Mouse (Mus musculus): ENCODE results near the gene Ifnar1.
"Not testable (repeated sequence)": the region's sequence is repeated elsewhere in the genome, so short reads cannot be mapped to it uniquely, and the experiment has no call there.

Ifnar1 gene

DNA sequence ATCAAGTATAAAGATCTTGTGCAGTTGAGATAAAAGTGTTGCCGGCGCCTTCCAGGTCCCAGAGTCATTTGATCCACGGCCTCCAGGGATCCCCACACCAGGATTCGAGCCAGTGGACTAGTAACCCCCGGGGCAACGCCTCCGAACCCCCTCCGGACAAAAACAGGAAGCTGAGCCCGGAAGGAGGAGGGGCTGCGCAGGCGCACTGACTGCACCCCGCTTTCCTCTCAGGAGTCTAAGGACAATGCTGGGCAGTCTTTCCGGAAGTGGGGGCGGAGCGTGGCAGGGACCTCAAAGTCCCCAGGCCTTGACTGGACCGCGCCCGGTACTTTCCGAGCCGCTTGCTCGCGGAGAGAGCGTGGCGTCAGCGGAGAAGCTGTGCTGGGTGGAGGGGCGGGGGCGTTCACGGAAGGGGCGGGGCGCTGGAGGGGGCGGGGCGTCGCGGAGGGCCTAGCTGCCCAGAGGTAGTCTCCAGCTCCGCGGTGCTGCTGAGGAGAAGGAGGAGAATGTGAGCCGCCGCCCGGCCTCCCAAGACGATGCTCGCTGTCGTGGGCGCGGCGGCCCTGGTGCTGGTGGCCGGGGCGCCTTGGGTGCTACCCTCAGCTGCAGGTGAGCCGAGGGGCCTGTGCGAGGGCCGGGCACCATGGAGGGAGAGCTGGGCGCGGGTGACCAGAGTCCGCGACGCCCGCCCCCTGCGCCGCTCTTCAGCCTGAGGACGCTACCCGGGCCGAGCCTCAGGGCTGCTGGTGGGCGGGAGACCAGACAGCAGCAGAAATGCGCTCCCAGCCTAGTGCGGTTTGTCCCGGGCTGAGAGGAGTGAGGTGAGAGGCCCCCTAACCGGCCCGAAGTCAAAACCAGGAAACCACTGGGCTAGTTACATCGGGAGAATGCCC is at the start of gene Ifnar1:
Gene Ifnar1 (plus strand): TSS at position 431 of the 893 bp plus-strand sequence.
- in situ Hi-C loops (cut with MseI, MboI) = no loop called here

GRCm38 (mm10) chr16:91438081-91438480 is 47.0 kb upstream of the Ifnar1 start:
- in situ Hi-C loops (cut with MseI, MboI) = no loop called here

- in situ Hi-C loops (cut with MseI, MboI) = not testable (repeated sequence)
Measured at GRCm38 (mm10) chr16:91438599-91438998, 46.4 kb upstream of the Ifnar1 start.

DNA sequence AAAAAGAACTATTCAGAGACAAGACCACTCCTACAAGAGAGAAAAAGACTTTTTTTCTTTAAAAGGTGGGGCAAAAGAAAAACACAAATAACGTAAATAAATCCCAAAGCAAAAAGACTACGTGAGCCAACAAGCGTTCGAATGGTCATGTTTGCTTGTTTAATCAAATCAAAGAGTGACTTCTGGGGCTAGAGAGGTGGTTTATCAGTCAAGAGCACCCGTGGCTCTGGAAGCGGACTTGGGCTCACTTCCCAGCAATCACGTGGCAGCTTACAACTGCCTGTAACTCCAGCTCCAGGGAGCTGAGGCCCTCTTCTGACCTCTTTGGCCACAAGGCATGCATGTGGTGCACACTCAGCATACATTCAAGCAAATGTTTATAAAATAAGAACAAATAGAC is 43.7 kb upstream of the Ifnar1 start:
- in situ Hi-C loops (cut with MseI, MboI) = no loop called here

GRCm38 (mm10) chr16:91441811-91442240 is 43.2 kb upstream of the Ifnar1 start:
- in situ Hi-C loops (cut with MseI, MboI) = no loop called here

DNA sequence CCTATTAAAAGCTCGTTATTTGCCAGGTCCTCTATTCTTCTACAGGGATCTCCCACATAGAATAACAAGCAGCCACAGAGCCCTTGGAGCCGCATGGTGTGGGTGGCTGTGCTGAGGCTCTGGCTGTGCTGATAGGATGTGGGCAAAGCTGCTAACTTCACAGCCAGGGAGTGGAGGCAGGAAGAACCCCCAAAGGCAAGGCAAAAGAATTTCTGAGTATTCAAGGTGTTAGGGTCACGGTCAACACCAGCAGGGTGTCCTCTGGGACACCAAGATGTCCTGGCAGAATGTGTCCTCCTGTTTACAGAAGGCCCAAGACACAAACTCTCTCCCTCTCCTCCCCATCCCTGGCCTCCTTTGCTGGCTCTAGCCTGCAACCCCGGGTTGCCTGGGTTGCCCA is 42.6 kb upstream of the Ifnar1 start:
- in situ Hi-C loops (cut with MseI, MboI) = no loop called here

- in situ Hi-C loops (cut with MseI, MboI) = no loop called here
Measured at GRCm38 (mm10) chr16:91443211-91443611, 41.8 kb upstream of the Ifnar1 start.

DNA sequence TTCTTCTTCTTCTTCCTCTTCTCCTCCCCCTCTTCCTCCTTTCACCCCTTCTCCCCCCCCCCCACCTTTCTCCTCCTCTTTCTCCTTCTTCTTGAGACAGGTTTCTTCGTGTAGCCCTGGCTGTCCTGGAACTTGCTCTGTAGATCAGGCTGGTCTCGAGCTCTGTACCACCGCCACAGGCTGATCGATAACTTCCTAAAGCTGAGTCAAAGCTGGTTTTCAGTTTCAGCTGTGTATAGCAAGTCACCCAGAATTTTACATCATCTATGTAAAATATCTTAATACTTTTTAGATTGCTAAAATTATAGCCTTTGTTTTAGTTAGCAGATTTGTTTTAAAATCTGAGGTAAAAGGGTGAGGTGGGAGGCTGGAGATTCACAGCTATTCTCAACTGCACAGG is 40.2 kb upstream of the Ifnar1 start:
- in situ Hi-C loops (cut with MseI, MboI) = no loop called here

GRCm38 (mm10) chr16:91445566-91445965 is 39.5 kb upstream of the Ifnar1 start:
- in situ Hi-C loops (cut with MseI, MboI) = no loop called here

- in situ Hi-C loops (cut with MseI, MboI) = no loop called here
Measured at GRCm38 (mm10) chr16:91446778-91447511, 38.1 kb upstream of the Ifnar1 start.

GRCm38 (mm10) chr16:91447512-91447900 is 37.5 kb upstream of the Ifnar1 start:
- in situ Hi-C loops (cut with MseI, MboI) = no loop called here

GRCm38 (mm10) chr16:91448088-91448487 is 37.0 kb upstream of the Ifnar1 start:
- in situ Hi-C loops (cut with MseI, MboI) = no loop called here

GRCm38 (mm10) chr16:91448895-91449294 is 36.1 kb upstream of the Ifnar1 start:
- in situ Hi-C loops (cut with MseI, MboI) = no loop called here

GRCm38 (mm10) chr16:91450137-91451064 is 34.6 kb upstream of the Ifnar1 start:
- in situ Hi-C loops (cut with MseI, MboI) = no loop called here

DNA sequence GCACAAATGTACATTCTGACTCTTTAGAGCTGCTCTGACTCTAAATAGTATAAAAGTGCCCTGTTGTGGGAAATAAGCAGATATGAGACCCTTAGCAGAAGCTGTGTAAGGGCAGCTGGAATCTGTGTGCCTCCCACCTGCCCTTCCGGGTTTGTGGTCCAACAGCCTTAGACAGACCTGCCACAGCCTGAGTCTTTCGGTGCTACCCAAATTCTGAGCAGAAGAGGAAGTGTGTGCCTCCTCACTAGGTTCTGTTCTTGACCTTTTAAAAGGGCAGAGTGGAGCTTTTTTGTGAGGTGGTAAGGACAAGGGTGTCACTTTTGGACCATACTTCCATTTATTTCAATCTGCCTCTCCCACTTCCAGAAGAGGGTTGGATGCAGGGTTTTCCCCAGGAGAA is 33.1 kb upstream of the Ifnar1 start:
- in situ Hi-C loops (cut with MseI, MboI) = no loop called here

DNA sequence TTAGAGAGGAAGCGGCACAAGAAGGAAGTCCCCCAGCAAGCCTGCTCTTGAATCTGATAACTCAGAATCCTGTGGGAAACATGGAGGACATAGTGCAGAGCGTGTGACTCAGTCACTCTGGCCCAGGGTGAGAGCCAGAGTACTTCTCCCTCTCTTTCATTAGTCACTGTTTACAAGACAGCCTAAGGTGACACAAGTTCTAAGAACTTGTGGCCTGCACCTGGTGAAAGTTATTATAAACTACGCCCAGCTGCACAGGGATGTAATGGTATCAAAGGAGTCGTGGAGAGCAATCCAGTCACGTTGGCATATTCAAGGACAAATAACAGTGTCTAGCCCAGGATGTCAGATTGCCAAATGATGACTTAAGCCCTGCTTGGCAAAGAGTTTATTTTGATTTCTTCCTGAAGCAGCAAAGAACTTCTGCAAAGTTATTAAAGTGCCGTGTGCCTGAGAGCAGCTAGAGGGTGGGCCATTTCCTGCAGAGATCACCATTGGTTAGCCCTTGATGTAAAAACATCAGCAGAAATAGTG is 32.6 kb upstream of the Ifnar1 start:
- in situ Hi-C loops (cut with MseI, MboI) = no loop called here

DNA sequence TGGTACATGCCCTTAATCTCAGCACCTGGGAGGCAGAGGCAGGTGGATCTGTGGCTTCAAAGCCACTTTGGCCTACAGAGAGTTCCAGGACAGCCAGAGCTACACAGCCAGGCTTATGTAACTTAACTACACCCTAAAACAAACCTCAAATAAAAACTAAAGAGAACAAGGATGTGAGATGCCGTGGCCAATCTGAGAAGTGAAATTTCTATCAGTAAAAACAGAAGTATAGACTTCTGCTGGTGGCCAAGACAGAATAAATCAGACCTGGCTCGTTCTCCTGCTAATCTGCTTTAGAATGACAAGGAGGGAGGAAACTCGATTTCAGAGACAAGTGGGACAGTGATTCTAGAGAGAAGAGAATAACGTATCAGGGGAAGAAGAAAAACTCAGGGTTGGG is 29.2 kb upstream of the Ifnar1 start:
- in situ Hi-C loops (cut with MseI, MboI) = no loop called here

DNA sequence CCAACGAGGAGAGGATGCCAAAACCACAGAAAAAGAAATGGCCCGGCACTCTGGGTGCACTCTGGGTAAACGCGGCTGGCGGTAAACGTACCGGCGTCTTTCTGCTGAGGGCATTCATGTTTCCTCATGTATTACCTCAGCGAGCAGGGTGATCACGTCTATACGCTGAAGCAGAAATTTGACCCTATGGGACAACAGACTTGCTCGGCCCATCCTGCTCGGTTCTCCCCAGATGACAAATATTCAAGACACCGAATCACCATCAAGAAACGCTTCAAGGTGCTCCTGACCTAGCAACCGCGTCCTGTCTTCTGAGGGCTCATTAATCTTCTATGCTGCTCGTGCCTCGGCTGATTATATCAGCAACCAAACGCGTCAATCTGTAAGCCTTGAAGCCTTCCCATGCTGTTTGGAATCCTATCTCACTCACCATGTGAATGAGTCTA is 26.7 kb upstream of the Ifnar1 start:
- in situ Hi-C loops (cut with MseI, MboI) = no loop called here

DNA sequence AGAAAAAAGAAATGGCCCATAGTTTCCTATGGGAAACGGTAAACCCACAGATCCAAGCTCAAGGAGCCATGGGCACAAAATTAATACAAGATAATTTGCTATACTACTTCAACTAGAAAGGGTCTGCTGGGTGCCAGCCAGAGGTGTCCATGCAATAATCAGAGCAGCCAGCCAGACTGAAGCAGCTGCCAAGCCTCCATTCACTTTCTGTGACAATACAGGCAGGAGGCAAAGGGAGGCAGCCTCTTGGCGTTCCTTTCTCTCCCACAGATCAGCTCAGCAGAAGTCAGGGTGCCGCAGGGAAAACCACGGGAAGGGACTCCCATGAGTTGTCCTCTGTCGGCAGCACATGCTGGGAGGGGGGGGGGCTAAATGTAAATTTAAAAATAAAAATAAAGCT is 26.1 kb upstream of the Ifnar1 start:
- in situ Hi-C loops (cut with MseI, MboI) = no loop called here

GRCm38 (mm10) chr16:91459396-91459795 is 25.6 kb upstream of the Ifnar1 start:
- in situ Hi-C loops (cut with MseI, MboI) = no loop called here

- in situ Hi-C loops (cut with MseI, MboI) = no loop called here
Measured at GRCm38 (mm10) chr16:91459841-91460370, 25.1 kb upstream of the Ifnar1 start.
